Mouse (Mus musculus): ENCODE data around the gene Maats1. TPM values are rescaled to one million over a fixed set of nuclear protein-coding genes. Genes with fewer than 3 reads are reported as not detected.

Maats1 gene
- polyA plus RNA-seq (2021; fragmentation: Nextera tagmentation) = 0.88 and 1.7 TPM in 2 replicates
- long read RNA-seq, experiment 1, partial matches to known transcripts = 0 of 1 reads
- long read RNA-seq, experiment 1, other reads (novel, unspliced or antisense) = 0 of 1 reads
- long read RNA-seq, experiment 2, transcript Maats1-201 (17 exons, 3,048 nt) = major isoform, 5 of 10 reads
- long read RNA-seq, experiment 2, partial matches to known transcripts = 4 of 10 reads
- long read RNA-seq, experiment 2, other reads (novel, unspliced or antisense) = 0 of 10 reads

GRCm38 (mm10) chr16:38341396-38342324 is at the start of gene Maats1:
TSS of gene Maats1 (minus strand) at chr16:38342143.

GRCm38 (mm10) chr16:38361933-38362332 is 20.0 kb upstream of the Maats1 start, which contains the start of gene Popdc2:
TSS of gene Popdc2 (plus strand) at chr16:38362209.

GRCm38 (mm10) chr16:38346529-38347325 is 4.8 kb upstream of the Maats1 start, which contains the start of the genes Cox17 and Gm21987:
TSS of gene Cox17 (plus strand) at chr16:38346991.
TSS of gene Gm21987 (plus strand) at chr16:38347040.

GRCm38 (mm10) chr16:38294685-38295348 is 47.1 kb downstream of the Maats1 start, which contains the start of gene Nr1i2:
TSS of gene Nr1i2 (minus strand) at chr16:38294824.

Other genes starting within 250 kb of the Maats1 start
- gene Nr1i2, start 47.3 kb downstream of the Maats1 start, polyA plus RNA-seq (2021; fragmentation: Nextera tagmentation) = not detected in 2 replicates
- gene Cox17, start 4.8 kb upstream of the Maats1 start, polyA plus RNA-seq (2021; fragmentation: Nextera tagmentation) = 815 and 850 TPM in 2 replicates
- not detected in 2 replicates for gene Gm21987, start 4.9 kb upstream of the Maats1 start, polyA plus RNA-seq (2021; fragmentation: Nextera tagmentation)
- 0.19 and 0.29 TPM in 2 replicates for gene Popdc2, start 20.1 kb upstream of the Maats1 start, polyA plus RNA-seq (2021; fragmentation: Nextera tagmentation)
- 0.33 and 0.40 TPM in 2 replicates for gene Pla1a, start 91.0 kb upstream of the Maats1 start, polyA plus RNA-seq (2021; fragmentation: Nextera tagmentation)
- gene Adprh, start 110.6 kb upstream of the Maats1 start, polyA plus RNA-seq (2021; fragmentation: Nextera tagmentation) = 103 and 128 TPM in 2 replicates
- gene Cd80, start 113.4 kb upstream of the Maats1 start, polyA plus RNA-seq (2021; fragmentation: Nextera tagmentation) = 0.18 and 0.44 TPM in 2 replicates
- gene Timmdc1, start 180.5 kb upstream of the Maats1 start, polyA plus RNA-seq (2021; fragmentation: Nextera tagmentation) = 40.2 and 60.3 TPM in 2 replicates
- 42.0 and 42.2 TPM in 2 replicates for gene Poglut1, start 208.1 kb upstream of the Maats1 start, polyA plus RNA-seq (2021; fragmentation: Nextera tagmentation)
- gene Tmem39a, start 216.6 kb upstream of the Maats1 start, polyA plus RNA-seq (2021; fragmentation: Nextera tagmentation) = 6.0 and 6.8 TPM in 2 replicates